Mouse (Mus musculus) kidney, adult 2 months (tissue): Measurements from ENCODE around the gene Ascc1.

Source experiments
- CTCF ChIP-seq: fragments of 200-500 bp; conservative IDR thresholded peaks from 2 replicates; pipeline ENCODE4 v1.5.1; 2011; ENCODE audit warnings: low read depth, mild to moderate bottlenecking, control low read depth, low read length, moderate library complexity, mixed read lengths; ENCODE audit not compliant: insufficient read depth, insufficient read length
- POLR2A ChIP-seq: fragments of 200-500 bp; IDR thresholded peaks from one replicate; pipeline ENCODE4 v1.6.1; 2011; ENCODE audit warnings: low read depth, low read length, control low read depth

DNA sequence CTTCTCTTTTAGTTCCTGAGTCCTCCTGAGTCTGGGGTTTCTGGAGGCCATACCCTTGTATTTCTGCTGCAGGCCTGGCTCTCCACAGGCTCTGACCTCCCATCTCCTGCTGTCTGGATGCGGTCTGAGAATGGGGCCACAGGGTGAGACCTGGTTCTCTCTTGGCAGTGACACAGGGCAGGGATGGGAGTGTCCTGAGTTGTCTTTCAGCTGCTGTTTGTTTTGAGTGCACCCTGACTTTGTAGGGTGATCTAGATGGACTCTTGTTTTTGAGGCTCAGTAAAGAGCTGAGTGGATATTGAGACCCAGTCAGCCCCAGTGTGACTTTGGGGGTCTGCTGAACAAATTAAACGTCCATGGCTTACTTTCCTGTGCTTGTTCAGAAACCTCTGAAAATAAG is 24.2 kb upstream of the Ascc1 start:
- TF ChIP-seq POLR2A: no peak
- TF ChIP-seq CTCF: no peak
